Mouse (Mus musculus): ENCODE data around the gene Cux2. TPM values are rescaled to one million over a fixed set of nuclear protein-coding genes. Genes with fewer than 3 reads are reported as not detected.

Cux2 gene
- polyA plus RNA-seq, 1 experiment, result 0.07 TPM

GRCm38 (mm10) chr5:122083282-122083681 lies 33.4 kb upstream of the Cux2 start:
- TF ChIP-seq CTCF (IDR thresholded peaks at IDR 0.05; ENCODE audit: low read depth, low read length) (no peak), POLR2A (IDR thresholded peaks at IDR 0.05; ENCODE audit: borderline replicate concordance, low read depth, low read length) (no peak)
- H3K4me1 ChIP-seq (ENCODE audit: control insufficient read depth, insufficient read depth, low read length), result peaks cover 14% of the 10 kb centered on the region
- no peak overlapping the region for H3K4me3 ChIP-seq (ENCODE audit: insufficient read depth, low read length)

GRCm38 (mm10) chr5:122081471-122081870 lies 31.6 kb upstream of the Cux2 start:
- Histone ChIP-seq H3K4me3 (ENCODE audit: insufficient read depth, low read length) (no peak overlapping the region), H3K4me1 (ENCODE audit: control insufficient read depth, insufficient read depth, low read length) (peaks cover 14% of the 10 kb centered on the region), H3K27ac (ENCODE audit: insufficient read depth, low read depth, low read length) (no peak overlapping the region)
- TF ChIP-seq POLR2A (IDR thresholded peaks at IDR 0.05; ENCODE audit: borderline replicate concordance, low read depth, low read length), result no peak
- no peak for TF ChIP-seq CTCF (IDR thresholded peaks at IDR 0.05; ENCODE audit: low read depth, low read length)

More at GRCm38 (mm10) chr5:122083282-122083681, 33.4 kb upstream of the Cux2 start:
- no peak overlapping the region for H3K27ac ChIP-seq (ENCODE audit: insufficient read depth, low read depth, low read length)

- Histone ChIP-seq H3K27ac (ENCODE audit: insufficient read depth, low read depth, low read length) (no peak overlapping the region), H3K4me3 (ENCODE audit: insufficient read depth, low read length) (no peak overlapping the region), H3K4me1 (ENCODE audit: control insufficient read depth, insufficient read depth, low read length) (peaks cover 14% of the 10 kb centered on the region)
- TF ChIP-seq CTCF (IDR thresholded peaks at IDR 0.05; ENCODE audit: low read depth, low read length) (no peak), POLR2A (IDR thresholded peaks at IDR 0.05; ENCODE audit: borderline replicate concordance, low read depth, low read length) (no peak)
Measured at GRCm38 (mm10) chr5:122080930-122081329, 31.0 kb upstream of the Cux2 start.

- no peak overlapping the region for H3K27ac ChIP-seq (ENCODE audit: insufficient read depth, low read depth, low read length)
- no peak overlapping the region for H3K4me3 ChIP-seq (ENCODE audit: insufficient read depth, low read length)
Measured at GRCm38 (mm10) chr5:122079796-122080195, 29.9 kb upstream of the Cux2 start.

GRCm38 (mm10) chr5:122077244-122077643 lies 27.3 kb upstream of the Cux2 start:
- H3K4me1 ChIP-seq (ENCODE audit: control insufficient read depth, insufficient read depth, low read length), result no peaks in the 10 kb centered on the region
- H3K4me3 ChIP-seq (ENCODE audit: insufficient read depth, low read length), result no peak overlapping the region
- H3K27ac ChIP-seq (ENCODE audit: insufficient read depth, low read depth, low read length), result no peak overlapping the region
- TF ChIP-seq CTCF (IDR thresholded peaks at IDR 0.05; ENCODE audit: low read depth, low read length) (no peak), POLR2A (IDR thresholded peaks at IDR 0.05; ENCODE audit: borderline replicate concordance, low read depth, low read length) (no peak)

More at GRCm38 (mm10) chr5:122079796-122080195, 29.9 kb upstream of the Cux2 start:
- no peak for TF ChIP-seq POLR2A (IDR thresholded peaks at IDR 0.05; ENCODE audit: borderline replicate concordance, low read depth, low read length)
- TF ChIP-seq CTCF (IDR thresholded peaks at IDR 0.05; ENCODE audit: low read depth, low read length), result 0 out of 2 replicates have a peak, but pooled peaks have one; percentile 19
- H3K4me1 ChIP-seq (ENCODE audit: control insufficient read depth, insufficient read depth, low read length), result peaks cover 5% of the 10 kb centered on the region

- Histone ChIP-seq H3K4me1 (ENCODE audit: control insufficient read depth, insufficient read depth, low read length) (no peaks in the 10 kb centered on the region), H3K4me3 (ENCODE audit: insufficient read depth, low read length) (no peak overlapping the region), H3K27ac (ENCODE audit: insufficient read depth, low read depth, low read length) (no peak overlapping the region)
- TF ChIP-seq CTCF (IDR thresholded peaks at IDR 0.05; ENCODE audit: low read depth, low read length), result peak; percentile 44
- TF ChIP-seq POLR2A (IDR thresholded peaks at IDR 0.05; ENCODE audit: borderline replicate concordance, low read depth, low read length), result no peak
Measured at GRCm38 (mm10) chr5:122075736-122076135, 25.8 kb upstream of the Cux2 start.

GRCm38 (mm10) chr5:122071997-122072396 lies 22.1 kb upstream of the Cux2 start:
- TF ChIP-seq CTCF (IDR thresholded peaks at IDR 0.05; ENCODE audit: low read depth, low read length), result no peak
- Histone ChIP-seq H3K4me1 (ENCODE audit: control insufficient read depth, insufficient read depth, low read length) (no peaks in the 10 kb centered on the region), H3K4me3 (ENCODE audit: insufficient read depth, low read length) (no peak overlapping the region), H3K27ac (ENCODE audit: insufficient read depth, low read depth, low read length) (no peak overlapping the region)

- Histone ChIP-seq H3K4me3 (ENCODE audit: insufficient read depth, low read length) (no peak overlapping the region), H3K27ac (ENCODE audit: insufficient read depth, low read depth, low read length) (no peak overlapping the region), H3K4me1 (ENCODE audit: control insufficient read depth, insufficient read depth, low read length) (no peaks in the 10 kb centered on the region)
- TF ChIP-seq CTCF (IDR thresholded peaks at IDR 0.05; ENCODE audit: low read depth, low read length) (no peak), POLR2A (IDR thresholded peaks at IDR 0.05; ENCODE audit: borderline replicate concordance, low read depth, low read length) (no peak)
Measured at GRCm38 (mm10) chr5:122070963-122071800, 21.3 kb upstream of the Cux2 start.

GRCm38 (mm10) chr5:122068563-122068962 lies 18.7 kb upstream of the Cux2 start:
- Histone ChIP-seq H3K4me3 (ENCODE audit: insufficient read depth, low read length) (no peak overlapping the region), H3K27ac (ENCODE audit: insufficient read depth, low read depth, low read length) (no peak overlapping the region), H3K4me1 (ENCODE audit: control insufficient read depth, insufficient read depth, low read length) (no peaks in the 10 kb centered on the region)
- no peak for TF ChIP-seq CTCF (IDR thresholded peaks at IDR 0.05; ENCODE audit: low read depth, low read length)
- no peak for TF ChIP-seq POLR2A (IDR thresholded peaks at IDR 0.05; ENCODE audit: borderline replicate concordance, low read depth, low read length)

GRCm38 (mm10) chr5:122063204-122063933 lies 13.5 kb upstream of the Cux2 start:
- Histone ChIP-seq H3K4me3 (ENCODE audit: insufficient read depth, low read length) (no peak overlapping the region), H3K4me1 (ENCODE audit: control insufficient read depth, insufficient read depth, low read length) (no peaks in the 10 kb centered on the region), H3K27ac (ENCODE audit: insufficient read depth, low read depth, low read length) (no peak overlapping the region)
- no peak for TF ChIP-seq POLR2A (IDR thresholded peaks at IDR 0.05; ENCODE audit: borderline replicate concordance, low read depth, low read length)
- TF ChIP-seq CTCF (IDR thresholded peaks at IDR 0.05; ENCODE audit: low read depth, low read length), result no peak

All from bone marrow macrophage, adult 2 months (primary cell).